Mouse (Mus musculus) right cerebral cortex, adult 2 months (tissue): ENCODE results near the gene Cbx5.

Source experiments
- DNase-seq, 2 experiments: peaks; one replicate each; pipeline ENCODE4 v3.0.0; 2021 to 2022; ENCODE audit warnings: low spot score in 2 of 2

Gene Cbx5

GRCm38 (mm10) chr15:103214971-103215907 is 24.4 kb downstream of the Cbx5 start:
- peak; percentile 86 for DNase-seq

GRCm38 (mm10) chr15:103214149-103214548 is 25.5 kb downstream of the Cbx5 start:
- DNase-seq: no peak

GRCm38 (mm10) chr15:103205156-103205555 is 34.5 kb downstream of the Cbx5 start:
- DNase-seq: no peak

GRCm38 (mm10) chr15:103202088-103202793 is 37.4 kb downstream of the Cbx5 start:
- DNase-seq: no peak

GRCm38 (mm10) chr15:103197785-103198184 is 41.8 kb downstream of the Cbx5 start:
- DNase-seq: no peak

GRCm38 (mm10) chr15:103196835-103197234 is 42.8 kb downstream of the Cbx5 start:
- DNase-seq: no peak

GRCm38 (mm10) chr15:103193606-103194005 is 46.0 kb downstream of the Cbx5 start:
- no peak for DNase-seq

GRCm38 (mm10) chr15:103190531-103191462 is 48.8 kb downstream of the Cbx5 start:
- DNase-seq: peak; percentile 41 to 52

GRCm38 (mm10) chr15:103190083-103190482 is 49.5 kb downstream of the Cbx5 start:
- DNase-seq: no peak

- DNase-seq: no peak
Measured at GRCm38 (mm10) chr15:103187803-103188202, 51.8 kb downstream of the Cbx5 start.

- peak; percentile 65 to 75 for DNase-seq
Measured at GRCm38 (mm10) chr15:103185462-103186198, 54.0 kb downstream of the Cbx5 start.

- DNase-seq: peak in 1 of 2 experiments; percentile 43
Measured at GRCm38 (mm10) chr15:103183651-103184610, 55.7 kb downstream of the Cbx5 start.

- DNase-seq: peak; percentile 47 to 55
Measured at GRCm38 (mm10) chr15:103183135-103183534, 56.5 kb downstream of the Cbx5 start.

- peak; percentile 56 to 74 for DNase-seq
Measured at GRCm38 (mm10) chr15:103182166-103182790, 57.3 kb downstream of the Cbx5 start.

GRCm38 (mm10) chr15:103180406-103180805 is 59.2 kb downstream of the Cbx5 start:
- DNase-seq: no peak

- DNase-seq: no peak
Measured at GRCm38 (mm10) chr15:103178767-103179166, 60.8 kb downstream of the Cbx5 start.

GRCm38 (mm10) chr15:103178137-103178536 is 61.5 kb downstream of the Cbx5 start:
- peak in 1 of 2 experiments; percentile 24 for DNase-seq

GRCm38 (mm10) chr15:103177611-103178041 is 62.0 kb downstream of the Cbx5 start:
- DNase-seq: no peak

GRCm38 (mm10) chr15:103176874-103177421 is 62.7 kb downstream of the Cbx5 start:
- peak; percentile 93 to 96 for DNase-seq
